In genomic region chr17:69631411-69631810, GRCm38 (mm10) we compare ENCODE assay signal across 14 mouse cellular contexts.
"Had no signal": no experiment of that assay in that cellular context is flagged by ENCODE, and none has a peak within 500 bp of the region (broad histone marks: within the 10 kb centered on the region; RNA-seq: fewer than 3 reads in every experiment).

No protein-coding gene starts in this region.

- H3K4me2 ChIP-seq: limb, embryonic 12.5 days; liver, embryonic 13.5 days; lung, embryonic 15.5 days; midbrain, embryonic 12.5 days; neural tube, embryonic 15.5 days had no signal

- H3K9ac ChIP-seq: limb, embryonic 12.5 days; liver, embryonic 13.5 days; liver, postnatal 0 days; lung, embryonic 15.5 days; midbrain, embryonic 12.5 days; neural tube, embryonic 15.5 days had no signal

- H3K4me3 ChIP-seq: layer of hippocampus, adult 2 months; limb, embryonic 12.5 days; liver, embryonic 13.5 days; lung, embryonic 15.5 days; midbrain, embryonic 12.5 days; myocyte; neural tube, embryonic 15.5 days had no signal

- H3K36me3 ChIP-seq: limb, embryonic 12.5 days; liver, embryonic 13.5 days; lung, embryonic 15.5 days; midbrain, embryonic 12.5 days; neural tube, embryonic 15.5 days had no signal

- DNase-seq: kidney, postnatal 10 days; kidney, postnatal 4 days; liver; liver, embryonic 13.5 days; liver, postnatal 0 days; right cerebral cortex, adult 18-20 months; right cerebral cortex, postnatal 25 days; thymus, postnatal 36 days had no signal

- H3K27ac ChIP-seq: layer of hippocampus, adult 2 months; limb, embryonic 12.5 days; liver, embryonic 13.5 days; lung, embryonic 15.5 days; midbrain, embryonic 12.5 days; neural tube, embryonic 15.5 days had no signal

- ATAC-seq: liver, postnatal 0 days had no signal

- H3K9me3 ChIP-seq: limb, embryonic 12.5 days; liver, embryonic 13.5 days; lung, embryonic 15.5 days; midbrain, embryonic 12.5 days; neural tube, embryonic 15.5 days had no signal

- H3K4me1 ChIP-seq: limb, embryonic 12.5 days; liver, embryonic 13.5 days; lung, embryonic 15.5 days; midbrain, embryonic 12.5 days; neural tube, embryonic 15.5 days had no signal

- H3K27me3 ChIP-seq: limb, embryonic 12.5 days; liver, embryonic 13.5 days; lung, embryonic 15.5 days; midbrain, embryonic 12.5 days; neural tube, embryonic 15.5 days had no signal
